Mouse (Mus musculus) cerebellum, adult 2 months (tissue): Measurements from ENCODE around the gene Gtf2f1.

Experiments
- CTCF ChIP-seq: fragments of 200-500 bp; IDR thresholded peaks from 2 replicates; pipeline ENCODE4 v1.5.1; 2011; ENCODE audit warnings: low read depth, mild to moderate bottlenecking, control low read depth, low read length, moderate library complexity, borderline replicate concordance; ENCODE audit not compliant: insufficient read depth
- POLR2A ChIP-seq: fragments of 200-500 bp; IDR thresholded peaks from 2 replicates; pipeline ENCODE4 v1.6.1; 2011; ENCODE audit warnings: low read length, control low read depth, borderline replicate concordance; ENCODE audit not compliant: insufficient read depth

- no peak for TF ChIP-seq POLR2A
- no peak for TF ChIP-seq CTCF
Measured at GRCm38 (mm10) chr17:56975391-56975790, 35.7 kb downstream of the Gtf2f1 start.
